Mouse (Mus musculus) CH12.LX (cell line): ENCODE measurements at regions not wholly inside any gene's neighbourhood (a gene's known extent, or its start where the extent isn't known, plus 50 kb on each side); places are given as distances from the start of the nearest gene placed in this dataset.

Source experiments
- DNase-seq: peaks from one replicate; pipeline ENCODE4 v3.0.0-alpha.2; 2013; ENCODE audit errors: extremely low read depth
- H3K27ac ChIP-seq: 2 replicates; pipeline ENCODE4 v1.5.1; 2012; ENCODE audit warnings: low read depth, mild to moderate bottlenecking, control low read depth, moderate library complexity; ENCODE audit not compliant: insufficient read depth
- H3K27me3 ChIP-seq: replicated peaks from 2 replicates; pipeline ENCODE3; 2012; ENCODE audit warnings: inconsistent platforms
- H3K36me3 ChIP-seq, 2 experiments: replicated peaks in 1 of 2; 2 replicates each; pipeline versions ENCODE3 to v1.6.1; 2012; ENCODE audit warnings: inconsistent platforms in 1 of 2, low read length in 1 of 2, mild to moderate bottlenecking in 1 of 2, mixed read lengths in 1 of 2, moderate library complexity in 1 of 2; ENCODE audit not compliant: control insufficient read depth in 1 of 2, insufficient read depth in 1 of 2
- H3K4me1 ChIP-seq, 2 experiments: 2 replicates each; pipeline ENCODE4 v1.6.1; 2012; ENCODE audit warnings: inconsistent platforms in 1 of 2, moderate library complexity in 1 of 2; ENCODE audit not compliant: insufficient read depth in 2 of 2, control insufficient read depth in 1 of 2
- H3K4me2 ChIP-seq: 2 replicates; pipeline ENCODE4 v1.6.1; 2012; ENCODE audit warnings: low read depth, mild to moderate bottlenecking, control low read depth; ENCODE audit not compliant: poor library complexity, insufficient read depth, severe bottlenecking
- H3K4me3 ChIP-seq, 3 experiments: fragments of 150-350 bp in 1 of 3; sonication (generic) in 1 of 3; replicated peaks in 1 of 3; 2 replicates each; pipeline versions ENCODE3 to v1.5.1; 2011 to 2012; ENCODE audit warnings: low read depth in 2 of 3, low read length in 2 of 3, mild to moderate bottlenecking in 2 of 3, moderate library complexity in 2 of 3, control low read depth in 1 of 3, improper control_type of control experiment in 1 of 3, inconsistent platforms in 1 of 3, mixed read lengths in 1 of 3; ENCODE audit not compliant: poor library complexity in 1 of 3
- H3K79me2 ChIP-seq: replicated peaks from 2 replicates; pipeline ENCODE4 v1.6.1; 2012; ENCODE audit warnings: mild to moderate bottlenecking, moderate library complexity; ENCODE audit not compliant: control insufficient read depth, poor library complexity, insufficient read depth, severe bottlenecking; ENCODE audit errors: extremely low read depth
- H3K9ac ChIP-seq: 2 replicates; pipeline ENCODE4 v1.6.1; 2012; ENCODE audit warnings: low read depth, mild to moderate bottlenecking, control low read depth, moderate library complexity; ENCODE audit not compliant: insufficient read depth
- H3K9me3 ChIP-seq: replicated peaks from 2 replicates; pipeline ENCODE3; 2012; ENCODE audit warnings: low read length, inconsistent platforms, mixed read lengths
- BHLHE40 ChIP-seq: IDR thresholded peaks from 2 replicates; pipeline ENCODE4 v1.6.1; 2011; ENCODE audit warnings: mild to moderate bottlenecking, low read depth, low read length, improper control_type of control experiment
- CHD1 ChIP-seq: IDR thresholded peaks from 2 replicates; pipeline ENCODE4 v1.6.1; 2012; ENCODE audit warnings: low read depth, low read length, improper control_type of control experiment, inconsistent platforms
- EP300 ChIP-seq: IDR thresholded peaks from 2 replicates; pipeline ENCODE4 v1.6.1; 2011; ENCODE audit warnings: low read length, improper control_type of control experiment
- GABPA ChIP-seq: IDR thresholded peaks from 2 replicates; pipeline ENCODE4 v1.6.1; 2012; ENCODE audit warnings: low read depth, low read length, improper control_type of control experiment, inconsistent platforms; ENCODE audit not compliant: insufficient replicate concordance
- HCFC1 ChIP-seq: IDR thresholded peaks from 2 replicates; pipeline ENCODE4 v1.6.1; 2012; ENCODE audit warnings: low read depth, mild to moderate bottlenecking, inconsistent platforms, low read length, improper control_type of control experiment
- IRF4 ChIP-seq: IDR thresholded peaks from 2 replicates; pipeline ENCODE4 v1.6.1; 2014; ENCODE audit warnings: low read depth, mild to moderate bottlenecking, inconsistent platforms, low read length, improper control_type of control experiment
- MAX ChIP-seq: IDR thresholded peaks from 2 replicates; pipeline ENCODE4 v1.6.1; 2011; ENCODE audit warnings: low read length, improper control_type of control experiment
- MEF2A ChIP-seq: IDR thresholded peaks from 2 replicates; pipeline ENCODE4 v1.6.1; 2014; ENCODE audit warnings: low read depth, mild to moderate bottlenecking, inconsistent platforms, low read length, improper control_type of control experiment, borderline replicate concordance
- NELFE ChIP-seq: IDR thresholded peaks from 2 replicates; pipeline ENCODE4 v1.6.1; 2011; ENCODE audit warnings: low read depth, low read length, improper control_type of control experiment
- POLR2AphosphoS2 ChIP-seq: IDR thresholded peaks from 2 replicates; pipeline ENCODE4 v1.6.1; 2011; ENCODE audit warnings: low read depth, low read length, improper control_type of control experiment
- RAD21 ChIP-seq: IDR thresholded peaks from 2 replicates; pipeline ENCODE4 v1.6.1; 2011; ENCODE audit warnings: low read depth, mild to moderate bottlenecking, low read length, improper control_type of control experiment, moderate library complexity
- RCOR1 ChIP-seq: conservative IDR thresholded peaks from 2 replicates; pipeline ENCODE4 v1.6.1; 2012; ENCODE audit warnings: low read depth, mild to moderate bottlenecking, inconsistent platforms, low read length, improper control_type of control experiment
- SMC3 ChIP-seq: IDR thresholded peaks from 2 replicates; pipeline ENCODE4 v1.6.1; 2011; ENCODE audit warnings: low read depth, low read length, improper control_type of control experiment
- TBP ChIP-seq: conservative IDR thresholded peaks from 2 replicates; pipeline ENCODE4 v1.6.1; 2011; ENCODE audit warnings: low read depth, low read length, improper control_type of control experiment
- TCF12 ChIP-seq: IDR thresholded peaks from 2 replicates; pipeline ENCODE4 v1.6.1; 2014; ENCODE audit warnings: low read depth, mild to moderate bottlenecking, inconsistent platforms, low read length, improper control_type of control experiment
- UBTF ChIP-seq: IDR thresholded peaks from 2 replicates; pipeline ENCODE4 v1.6.1; 2012; ENCODE audit warnings: low read depth, mild to moderate bottlenecking, inconsistent platforms, low read length, improper control_type of control experiment, moderate library complexity
- USF1 ChIP-seq: IDR thresholded peaks from 2 replicates; pipeline ENCODE4 v1.6.1; 2014; ENCODE audit warnings: low read depth, mild to moderate bottlenecking, inconsistent platforms, low read length, improper control_type of control experiment
- ZC3H11A ChIP-seq: IDR thresholded peaks from 2 replicates; pipeline ENCODE4 v1.6.1; 2012; ENCODE audit warnings: low read depth, mild to moderate bottlenecking, inconsistent platforms, low read length, improper control_type of control experiment
- ZKSCAN1 ChIP-seq: IDR thresholded peaks from 2 replicates; pipeline ENCODE4 v1.6.1; 2012; ENCODE audit warnings: low read depth, inconsistent platforms, low read length, improper control_type of control experiment, borderline replicate concordance
- dilution Hi-C: fragments of 300-500 bp; cut with MboI; formaldehyde crosslinking; loops from 2 replicates; pipeline ENCODE4 v1.14.3; 2020; ENCODE audit warnings: low sequenced_read_pairs; ENCODE audit not compliant: extremely low pct_unique_long_range_greater_than_20kb, extremely low pct_ligation_motif_present
- in situ Hi-C: fragments of 300-500 bp; cut with MboI; formaldehyde crosslinking; loops from 3 replicates; pipeline ENCODE4 v1.14.3; 2019; ENCODE audit warnings: low sequenced_read_pairs, low pct_ligation_motif_present, low pct_unique_long_range_greater_than_20kb, mixed read lengths

DNA sequence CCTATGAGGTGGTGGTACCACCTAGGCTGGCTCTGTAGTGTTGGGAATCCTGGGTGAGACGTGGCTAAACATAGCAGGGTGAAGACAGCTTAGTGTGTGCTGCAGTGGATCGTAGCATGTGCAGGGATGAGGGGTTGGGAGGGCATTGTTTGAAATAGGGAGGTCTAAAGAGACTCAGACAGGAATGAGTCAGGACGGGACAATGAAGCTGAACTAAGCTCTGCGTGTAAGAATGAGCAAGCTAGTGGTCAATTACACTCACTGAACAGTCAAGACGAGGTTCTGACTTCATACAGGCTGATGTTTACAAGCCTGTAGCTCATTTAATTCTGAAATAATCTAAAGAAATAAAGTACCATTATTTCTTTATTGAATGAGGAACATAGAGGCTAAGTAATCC is 85.5 kb upstream of the Sod3 start:
- DNase-seq = no peak
- Histone ChIP-seq H3K79me2 (no peaks in the 10 kb centered on the region), H3K36me3 (no peaks in the 10 kb centered on the region), H3K4me3 (no peak overlapping the region), H3K4me1 (no peaks in the 10 kb centered on the region), H3K9me3 (peaks cover 3% of the 10 kb centered on the region), H3K27me3 (no peaks in the 10 kb centered on the region), H3K4me2 (no peak overlapping the region), H3K9ac (no peak overlapping the region), H3K27ac (no peak overlapping the region)
- no peak for TF ChIP-seq CHD1
- TF ChIP-seq USF1 = no peak
- TF ChIP-seq NELFE = no peak
- TF ChIP-seq POLR2AphosphoS2 = no peak
- no peak for TF ChIP-seq RAD21
- TF ChIP-seq MAX = no peak
- TF ChIP-seq SMC3 = no peak
- no peak for TF ChIP-seq UBTF
- no peak for TF ChIP-seq RCOR1
- dilution Hi-C loops (no loop called here), in situ Hi-C loops (no loop called here)

DNA sequence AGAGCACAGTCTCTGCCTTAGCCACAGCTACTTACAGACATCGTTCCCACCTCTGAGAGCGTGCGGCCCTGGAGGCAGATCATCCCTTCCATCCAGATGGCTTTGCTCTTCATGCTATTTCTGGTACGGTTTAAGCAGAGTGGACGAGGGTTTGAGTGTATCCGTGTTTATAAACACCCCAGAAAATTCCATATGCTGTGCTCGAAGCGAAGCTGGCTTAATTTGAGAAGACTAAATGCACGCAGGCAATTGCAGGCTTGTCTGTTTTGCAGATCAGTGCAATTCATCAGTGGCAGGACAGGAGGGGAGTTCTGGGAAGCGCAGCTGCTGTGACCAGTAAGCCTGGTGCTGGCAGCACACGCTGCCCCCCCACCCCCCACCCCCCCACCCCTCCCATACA is 72.9 kb upstream of the Dhx15 start:
- no peaks in the 10 kb centered on the region for H3K4me1 ChIP-seq
- DNase-seq = no peak
- H3K27ac ChIP-seq = no peak overlapping the region
- TF ChIP-seq NELFE (no peak), RCOR1 (no peak), ZKSCAN1 (no peak), SMC3 (no peak), MEF2A (no peak), ZC3H11A (no peak), IRF4 (no peak), RAD21 (no peak), TBP (no peak), POLR2AphosphoS2 (no peak), HCFC1 (no peak), EP300 (no peak), GABPA (no peak), TCF12 (no peak), BHLHE40 (no peak)
- TF ChIP-seq, all 38 proteins: peak for 0
- no peak overlapping the region for H3K9ac ChIP-seq
- H3K4me2 ChIP-seq = no peak overlapping the region
- in situ Hi-C loops (no loop called here), dilution Hi-C loops (no loop called here)
- H3K4me3 ChIP-seq = no peak overlapping the region
- no peaks in the 10 kb centered on the region for H3K79me2 ChIP-seq
- H3K9me3 ChIP-seq = peaks cover 4% of the 10 kb centered on the region
- H3K36me3 ChIP-seq = no peaks in the 10 kb centered on the region
- no peaks in the 10 kb centered on the region for H3K27me3 ChIP-seq
